Mouse (Mus musculus) hematopoietic stem cell, adult 5-6 weeks (primary cell): ENCODE measurements around the gene Immp1l. TPM values are rescaled to one million over a fixed set of nuclear protein-coding genes. Genes with fewer than 3 reads are reported as not detected.

Experiments used
- ATAC-seq, 2 experiments: fragments of 125-278 bp in 1 of 2; replicated peaks in 1 of 2; 2 replicates each; pipeline ENCODE4 v1.8.0; 2016 to 2017; ENCODE audit warnings: inconsistent platforms in 2 of 2, mild to moderate bottlenecking in 2 of 2, moderate number of reproducible peaks in 2 of 2, low read depth in 1 of 2, moderate TSS enrichment in 1 of 2; ENCODE audit not compliant: low FRiP score in 2 of 2, poor library complexity in 2 of 2, severe bottlenecking in 2 of 2, insufficient read depth in 1 of 2, low TSS enrichment in 1 of 2
- total RNA-seq: library from RNA; stranded (forward); fragments of 172-1452, 232-1000 nt; gene quantifications from 2 replicates; pipeline ENCODE4 v1.2.3, GENCODE M21; 2017

Gene Immp1l
- total RNA-seq, 1 experiment from 2014 or later = 47.7 TPM

DNA sequence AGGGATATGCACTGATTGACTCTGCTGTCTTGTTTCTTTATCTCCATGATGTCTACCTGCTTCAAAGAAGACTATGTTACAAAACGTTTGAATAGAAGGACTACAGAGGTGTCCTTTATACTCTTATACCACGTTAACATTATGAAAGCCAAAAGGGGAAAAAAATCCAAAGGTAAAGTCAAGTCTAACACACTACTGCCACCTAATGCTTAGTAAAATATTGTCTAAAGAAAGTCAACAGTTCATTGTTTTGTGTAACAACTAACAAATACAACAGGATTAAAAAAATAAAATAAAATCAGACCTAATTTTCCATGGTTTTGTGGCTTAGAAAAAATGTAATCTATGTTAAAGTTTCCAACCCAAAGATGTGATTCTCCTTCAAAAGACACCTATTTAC, 83.6 kb downstream of the Immp1l start:
- ATAC-seq = no peak

GRCm38 (mm10) chr2:106002835-106003739, 98.6 kb downstream of the Immp1l start, which contains the start of gene Dnajc24:
Dnajc24 (minus strand) TSS chr2:106003549.
- ATAC-seq = peak; percentile 99 to 100

GRCm38 (mm10) chr2:106008415-106008814, 104.0 kb downstream of the Immp1l start:
- ATAC-seq = no peak

Other genes starting within 250 kb of the Immp1l start
- gene Pax6, start 235.7 kb upstream of the Immp1l start, total RNA-seq = not detected in 2 replicates
- 17.5 and 25.2 TPM in 2 replicates for gene Elp4, start 74 bp upstream of the Immp1l start, total RNA-seq
- gene Dnajc24, start 98.9 kb downstream of the Immp1l start, total RNA-seq = 28.6 and 31.0 TPM in 2 replicates